Mouse (Mus musculus): ENCODE data around the gene Chil4. TPM values are rescaled to one million over a fixed set of nuclear protein-coding genes. Genes with fewer than 3 reads are reported as not detected.
"Not testable (repeated sequence)": the region's sequence is repeated elsewhere in the genome, so short reads cannot be mapped to it uniquely, and the experiment has no call there.

The Chil4 gene
- polyA plus RNA-seq, 1 experiment from 2014 or later = not detected

DNA sequence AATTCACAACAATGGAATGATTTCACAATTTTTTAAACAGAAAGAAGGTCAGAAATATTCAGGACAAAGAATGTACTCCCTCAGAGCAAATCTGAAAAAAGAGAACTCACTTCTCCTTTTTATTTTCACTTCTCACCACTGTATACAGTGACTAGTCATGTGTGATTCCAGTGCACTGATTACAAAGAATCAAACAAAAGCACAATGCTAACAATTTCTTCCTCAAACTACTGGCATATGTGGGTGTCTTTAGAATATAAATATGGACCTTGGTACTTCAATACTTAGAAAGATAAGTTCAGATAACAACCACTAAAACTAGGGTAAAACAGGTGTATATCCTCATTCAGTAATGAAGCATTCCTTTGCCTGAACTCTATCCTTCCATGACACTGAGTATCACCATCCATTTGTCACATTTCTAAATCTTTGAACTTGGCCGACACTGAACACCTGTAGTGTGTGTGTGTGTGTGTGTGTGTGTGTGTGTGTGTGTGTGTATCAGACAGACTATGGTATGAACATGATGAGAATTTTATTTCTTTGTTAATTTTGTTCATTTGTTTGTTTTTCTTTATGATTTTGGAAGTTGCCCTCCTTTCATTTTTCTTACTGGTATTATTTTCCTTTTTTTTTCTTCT, 2.4 kb upstream of the Chil4 start:
- no peaks in the 10 kb centered on the region for H3K27me3 ChIP-seq (replicated peaks; ENCODE audit: control insufficient read depth, insufficient read depth, low read length)
- no peak overlapping the region for H3K4me2 ChIP-seq (ENCODE audit: low read length)
- H3K27ac ChIP-seq (ENCODE audit: low read length) = no peak overlapping the region
- WGBS = 97% methylated on average over 1 of the region's 1 CpGs
- H3K36me3 ChIP-seq (ENCODE audit: control insufficient read depth, insufficient read depth) = no peaks in the 10 kb centered on the region
- no peak for ATAC-seq
- no peak overlapping the region for H3K9ac ChIP-seq (replicated peaks; ENCODE audit: low read depth, low read length)
- no peaks in the 10 kb centered on the region for H3K9me3 ChIP-seq (ENCODE audit: control insufficient read depth, low read length)
- H3K4me1 ChIP-seq (replicated peaks; ENCODE audit: control insufficient read depth, insufficient read depth, low read length) = no peaks in the 10 kb centered on the region
- H3K4me3 ChIP-seq (replicated peaks; ENCODE audit: low read length) = no peak overlapping the region

DNA sequence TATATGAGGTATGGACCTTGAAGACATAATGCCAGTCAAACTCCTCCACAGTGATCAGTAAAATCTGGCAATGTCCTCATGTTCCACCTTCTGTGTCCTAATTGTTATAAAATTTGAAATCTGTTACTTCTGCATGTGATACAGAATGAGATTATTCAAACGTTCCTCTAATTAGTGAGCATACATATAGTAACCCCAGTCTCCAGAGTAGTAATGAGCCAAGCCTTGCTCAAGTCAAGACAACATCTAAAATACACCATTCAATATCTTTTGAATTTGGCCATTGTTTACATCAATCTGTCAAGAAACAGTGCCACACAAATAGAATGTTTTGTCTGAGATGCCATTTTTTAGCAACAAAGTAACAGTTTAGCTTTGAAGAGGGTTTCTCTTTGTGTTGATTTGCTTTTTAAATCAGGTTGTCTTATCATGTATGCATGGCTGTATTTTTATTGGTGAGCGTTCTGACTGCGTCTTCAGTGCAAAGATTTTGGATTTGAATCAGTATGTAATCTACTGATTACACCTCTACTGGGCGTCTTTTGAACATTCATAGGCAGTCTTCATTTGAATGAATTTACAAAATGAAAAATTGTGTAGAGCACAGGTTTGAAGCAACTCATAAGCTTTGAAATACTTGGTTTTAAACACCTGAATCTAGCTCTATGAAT, 888 bp downstream of the Chil4 start:
- not testable (repeated sequence) for H3K4me2 ChIP-seq (ENCODE audit: low read length); H3K4me1 ChIP-seq (replicated peaks; ENCODE audit: control insufficient read depth, insufficient read depth, low read length); H3K4me3 ChIP-seq (replicated peaks; ENCODE audit: low read length); H3K36me3 ChIP-seq (ENCODE audit: control insufficient read depth, insufficient read depth); H3K27ac ChIP-seq (ENCODE audit: low read length); H3K9me3 ChIP-seq (ENCODE audit: control insufficient read depth, low read length); H3K27me3 ChIP-seq (replicated peaks; ENCODE audit: control insufficient read depth, insufficient read depth, low read length); H3K9ac ChIP-seq (replicated peaks; ENCODE audit: low read depth, low read length)
- ATAC-seq = peak; percentile 75
- WGBS = 68% methylated on average over 4 of the region's 4 CpGs

DNA sequence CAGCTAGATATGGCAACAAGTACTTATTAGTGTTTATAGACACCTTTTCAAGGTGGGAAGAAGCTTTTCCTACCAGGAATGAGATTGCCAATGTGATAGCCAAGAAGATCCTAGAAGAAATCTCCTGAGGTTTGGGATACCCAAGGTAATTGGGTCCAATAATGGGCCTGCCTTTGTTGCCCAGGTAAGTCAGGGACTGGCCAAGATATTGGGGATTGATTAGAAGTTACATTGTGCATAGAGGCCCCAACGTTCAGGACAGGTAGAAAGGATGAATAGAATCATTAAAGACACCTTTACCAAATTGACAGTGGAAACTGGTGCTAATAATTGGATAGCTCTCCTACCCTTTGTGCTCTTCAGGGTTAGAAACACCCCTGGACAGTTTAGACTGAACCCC, 21.3 kb downstream of the Chil4 start:
- H3K9ac ChIP-seq (replicated peaks; ENCODE audit: low read depth, low read length); H3K4me1 ChIP-seq (replicated peaks; ENCODE audit: control insufficient read depth, insufficient read depth, low read length); H3K9me3 ChIP-seq (ENCODE audit: control insufficient read depth, low read length); ATAC-seq; H3K27me3 ChIP-seq (replicated peaks; ENCODE audit: control insufficient read depth, insufficient read depth, low read length); H3K4me3 ChIP-seq (replicated peaks; ENCODE audit: low read length); H3K27ac ChIP-seq (ENCODE audit: low read length); H3K4me2 ChIP-seq (ENCODE audit: low read length); H3K36me3 ChIP-seq (ENCODE audit: control insufficient read depth, insufficient read depth): not testable (repeated sequence)
- 61% methylated on average over 1 of the region's 1 CpGs for WGBS

DNA sequence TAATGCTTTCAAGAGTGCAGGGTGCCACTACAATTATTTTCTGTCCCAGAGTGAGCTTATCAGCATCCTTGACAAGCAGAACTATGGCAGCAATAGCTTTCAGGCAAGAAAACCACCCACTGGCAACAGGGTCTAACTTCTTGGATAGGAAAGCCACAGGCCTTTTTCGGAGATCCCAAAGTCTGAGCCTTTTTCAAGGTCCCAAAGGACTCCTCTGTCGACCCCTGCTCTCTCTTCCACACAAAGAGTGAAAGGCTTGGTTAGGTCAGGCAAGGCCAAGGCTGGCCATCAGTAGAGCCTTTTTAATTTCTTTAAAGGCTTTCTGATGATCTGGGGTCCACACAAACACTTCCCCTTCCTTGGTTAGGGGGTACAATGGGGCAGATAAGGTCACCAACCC, 22.1 kb downstream of the Chil4 start:
- not testable (repeated sequence) for ATAC-seq; H3K4me2 ChIP-seq (ENCODE audit: low read length); H3K9ac ChIP-seq (replicated peaks; ENCODE audit: low read depth, low read length); H3K27ac ChIP-seq (ENCODE audit: low read length); H3K4me1 ChIP-seq (replicated peaks; ENCODE audit: control insufficient read depth, insufficient read depth, low read length); H3K27me3 ChIP-seq (replicated peaks; ENCODE audit: control insufficient read depth, insufficient read depth, low read length); H3K36me3 ChIP-seq (ENCODE audit: control insufficient read depth, insufficient read depth); H3K4me3 ChIP-seq (replicated peaks; ENCODE audit: low read length); H3K9me3 ChIP-seq (ENCODE audit: control insufficient read depth, low read length)
- WGBS = 83% methylated on average over 2 of the region's 2 CpGs

DNA sequence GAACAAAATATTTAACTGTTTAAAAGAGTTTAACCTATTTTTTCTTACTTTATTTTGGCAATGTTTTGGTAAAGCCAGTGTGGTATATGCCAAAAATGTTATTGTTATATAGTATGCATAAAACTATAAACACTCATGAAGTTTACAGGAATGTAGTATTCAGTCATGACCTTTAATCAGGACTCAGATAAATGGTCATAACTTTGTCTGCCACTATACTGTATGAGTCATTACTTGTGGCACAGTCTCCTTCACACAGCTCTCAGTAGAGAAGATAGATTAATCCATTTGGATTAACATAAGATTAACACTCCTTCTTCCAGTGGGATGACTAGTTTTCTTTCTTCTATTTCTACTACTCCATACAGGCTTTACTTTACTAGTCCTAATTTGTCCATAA, 23.0 kb downstream of the Chil4 start:
- H3K4me1 ChIP-seq (replicated peaks; ENCODE audit: control insufficient read depth, insufficient read depth, low read length) = no peaks in the 10 kb centered on the region
- no peak overlapping the region for H3K9ac ChIP-seq (replicated peaks; ENCODE audit: low read depth, low read length)
- H3K36me3 ChIP-seq (ENCODE audit: control insufficient read depth, insufficient read depth) = no peaks in the 10 kb centered on the region
- H3K4me3 ChIP-seq (replicated peaks; ENCODE audit: low read length) = no peak overlapping the region
- H3K27ac ChIP-seq (ENCODE audit: low read length) = no peak overlapping the region
- no peak overlapping the region for H3K4me2 ChIP-seq (ENCODE audit: low read length)
- no peaks in the 10 kb centered on the region for H3K27me3 ChIP-seq (replicated peaks; ENCODE audit: control insufficient read depth, insufficient read depth, low read length)
- ATAC-seq = no peak
- H3K9me3 ChIP-seq (ENCODE audit: control insufficient read depth, low read length) = no peaks in the 10 kb centered on the region

DNA sequence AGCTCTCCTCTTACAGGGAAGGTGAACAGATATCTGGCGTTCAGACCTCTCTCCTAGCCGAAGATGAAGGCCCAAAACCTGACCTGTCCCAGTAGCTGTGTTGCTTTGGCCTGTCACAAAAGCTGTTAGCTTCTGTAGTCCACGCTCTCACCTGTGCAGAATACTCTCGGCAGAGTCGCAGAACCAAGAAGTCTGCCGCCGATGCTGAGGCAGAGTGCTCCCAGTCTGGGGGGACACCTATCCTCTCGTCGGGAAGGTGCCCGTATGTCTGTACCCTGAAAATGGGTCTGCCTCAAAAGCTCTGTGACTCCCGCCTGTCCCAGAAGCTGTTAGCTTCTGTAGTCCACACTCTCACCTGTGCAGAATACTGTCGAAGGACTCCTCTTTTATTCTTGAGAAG, 23.8 kb downstream of the Chil4 start:
- Histone ChIP-seq H3K36me3 (ENCODE audit: control insufficient read depth, insufficient read depth) (no peaks in the 10 kb centered on the region), H3K4me1 (replicated peaks; ENCODE audit: control insufficient read depth, insufficient read depth, low read length) (no peaks in the 10 kb centered on the region), H3K9me3 (ENCODE audit: control insufficient read depth, low read length) (no peaks in the 10 kb centered on the region), H3K4me3 (replicated peaks; ENCODE audit: low read length) (no peak overlapping the region), H3K9ac (replicated peaks; ENCODE audit: low read depth, low read length) (no peak overlapping the region), H3K4me2 (ENCODE audit: low read length) (no peak overlapping the region), H3K27me3 (replicated peaks; ENCODE audit: control insufficient read depth, insufficient read depth, low read length) (no peaks in the 10 kb centered on the region), H3K27ac (ENCODE audit: low read length) (no peak overlapping the region)
- WGBS = 94% methylated on average over 12 of the region's 12 CpGs
- ATAC-seq = no peak

DNA sequence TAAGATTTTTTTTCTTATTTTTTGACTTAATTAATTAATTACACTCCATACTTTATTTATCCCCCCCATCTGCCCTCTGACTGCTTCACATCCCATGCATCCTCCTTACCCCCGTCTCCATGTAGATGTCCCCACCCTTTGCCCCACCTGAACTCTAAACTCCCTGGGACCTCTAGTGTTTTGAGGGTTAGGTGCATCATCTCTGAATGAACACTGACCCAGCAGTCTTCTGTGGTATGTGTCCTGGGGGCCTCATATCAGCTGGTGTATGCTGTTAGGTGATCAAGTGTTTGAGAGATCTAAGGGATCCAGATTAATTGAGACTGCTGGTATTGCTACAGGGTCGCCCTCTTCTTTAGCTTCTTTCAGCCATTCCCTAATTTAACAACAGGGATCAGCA, 31.3 kb downstream of the Chil4 start:
- no peak overlapping the region for H3K27ac ChIP-seq (ENCODE audit: low read length)
- H3K9ac ChIP-seq (replicated peaks; ENCODE audit: low read depth, low read length) = no peak overlapping the region
- H3K9me3 ChIP-seq (ENCODE audit: control insufficient read depth, low read length) = no peaks in the 10 kb centered on the region; the same call in 1 of the 2 replicates
- WGBS = 82% methylated on average over 2 of the region's 2 CpGs
- no peak overlapping the region for H3K4me3 ChIP-seq (replicated peaks; ENCODE audit: low read length)
- no peaks in the 10 kb centered on the region for H3K27me3 ChIP-seq (replicated peaks; ENCODE audit: control insufficient read depth, insufficient read depth, low read length)
- ATAC-seq = no peak
- no peaks in the 10 kb centered on the region for H3K36me3 ChIP-seq (ENCODE audit: control insufficient read depth, insufficient read depth)
- H3K4me1 ChIP-seq (replicated peaks; ENCODE audit: control insufficient read depth, insufficient read depth, low read length) = no peaks in the 10 kb centered on the region
- H3K4me2 ChIP-seq (ENCODE audit: low read length) = no peak overlapping the region

DNA sequence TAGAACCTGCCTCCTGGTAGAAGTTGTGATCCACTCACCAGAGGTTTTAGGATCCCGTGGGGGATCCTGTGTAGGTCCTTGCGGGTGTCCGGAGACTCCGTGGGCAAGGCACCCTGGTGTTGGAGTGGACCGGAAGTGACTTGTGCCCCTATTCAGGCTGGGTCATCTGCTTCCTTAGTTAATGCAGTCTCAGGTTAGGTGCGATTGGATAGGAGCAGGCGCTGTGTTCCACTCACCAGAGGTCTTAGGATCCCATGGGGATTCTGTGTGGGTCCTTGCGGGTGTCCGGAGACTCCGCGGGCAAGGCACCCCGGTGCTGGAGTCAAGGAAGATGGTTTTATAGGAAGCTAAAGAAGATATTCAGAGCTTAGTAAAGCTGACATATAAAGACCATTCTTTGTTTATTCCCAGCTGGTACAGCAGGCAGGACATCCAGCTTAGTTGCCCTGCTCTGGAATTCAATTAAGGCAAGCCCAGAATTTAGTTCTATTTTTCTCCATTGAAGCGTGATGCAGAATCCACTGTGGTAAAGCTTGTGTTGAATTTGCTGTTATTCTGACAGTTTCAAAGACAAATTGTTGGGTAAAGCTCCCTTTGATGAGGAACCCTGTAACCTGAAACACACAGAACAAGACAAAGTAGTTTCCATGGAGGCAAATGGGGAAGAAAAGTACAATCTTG, 41.7 kb downstream of the Chil4 start:
- Histone ChIP-seq H3K4me1 (replicated peaks; ENCODE audit: control insufficient read depth, insufficient read depth, low read length) (no peaks in the 10 kb centered on the region), H3K27ac (ENCODE audit: low read length) (no peak overlapping the region), H3K36me3 (ENCODE audit: control insufficient read depth, insufficient read depth) (no peaks in the 10 kb centered on the region), H3K9ac (replicated peaks; ENCODE audit: low read depth, low read length) (no peak overlapping the region), H3K4me2 (ENCODE audit: low read length) (no peak overlapping the region), H3K9me3 (ENCODE audit: control insufficient read depth, low read length) (no peaks in the 10 kb centered on the region), H3K27me3 (replicated peaks; ENCODE audit: control insufficient read depth, insufficient read depth, low read length) (no peaks in the 10 kb centered on the region), H3K4me3 (replicated peaks; ENCODE audit: low read length) (no peak overlapping the region)
- 53% methylated on average over 13 of the region's 13 CpGs for WGBS
- no peak for ATAC-seq

DNA sequence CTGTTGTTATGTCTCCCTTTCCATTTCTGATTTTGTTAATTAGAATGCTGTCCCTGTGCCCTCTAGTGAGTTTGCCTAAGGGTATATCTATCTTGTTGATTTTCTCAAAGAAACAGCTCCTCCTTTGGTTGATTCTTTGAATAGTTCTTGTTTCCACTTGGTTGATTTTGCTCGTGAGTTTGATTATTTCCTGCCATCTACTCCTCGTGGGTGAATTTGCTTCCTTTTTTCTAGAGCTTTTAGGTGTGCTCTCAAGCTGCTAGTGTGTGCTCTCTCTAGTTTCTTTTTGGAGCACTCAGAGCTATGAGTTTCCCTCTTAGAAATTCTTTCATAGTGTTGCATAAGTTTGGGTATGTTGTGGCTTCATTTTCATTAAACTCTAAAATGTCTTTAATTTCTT, 44.3 kb downstream of the Chil4 start:
- not testable (repeated sequence) for H3K4me3 ChIP-seq (replicated peaks; ENCODE audit: low read length); H3K27ac ChIP-seq (ENCODE audit: low read length); H3K27me3 ChIP-seq (replicated peaks; ENCODE audit: control insufficient read depth, insufficient read depth, low read length); H3K36me3 ChIP-seq (ENCODE audit: control insufficient read depth, insufficient read depth); H3K4me1 ChIP-seq (replicated peaks; ENCODE audit: control insufficient read depth, insufficient read depth, low read length); H3K9me3 ChIP-seq (ENCODE audit: control insufficient read depth, low read length); H3K9ac ChIP-seq (replicated peaks; ENCODE audit: low read depth, low read length); ATAC-seq; H3K4me2 ChIP-seq (ENCODE audit: low read length)
- 41% methylated on average over 2 of the region's 2 CpGs for WGBS

Data from forebrain, embryonic 16.5 days (tissue).